Mouse (Mus musculus): ENCODE results near the gene Galnt18.

Galnt18 gene

DNA sequence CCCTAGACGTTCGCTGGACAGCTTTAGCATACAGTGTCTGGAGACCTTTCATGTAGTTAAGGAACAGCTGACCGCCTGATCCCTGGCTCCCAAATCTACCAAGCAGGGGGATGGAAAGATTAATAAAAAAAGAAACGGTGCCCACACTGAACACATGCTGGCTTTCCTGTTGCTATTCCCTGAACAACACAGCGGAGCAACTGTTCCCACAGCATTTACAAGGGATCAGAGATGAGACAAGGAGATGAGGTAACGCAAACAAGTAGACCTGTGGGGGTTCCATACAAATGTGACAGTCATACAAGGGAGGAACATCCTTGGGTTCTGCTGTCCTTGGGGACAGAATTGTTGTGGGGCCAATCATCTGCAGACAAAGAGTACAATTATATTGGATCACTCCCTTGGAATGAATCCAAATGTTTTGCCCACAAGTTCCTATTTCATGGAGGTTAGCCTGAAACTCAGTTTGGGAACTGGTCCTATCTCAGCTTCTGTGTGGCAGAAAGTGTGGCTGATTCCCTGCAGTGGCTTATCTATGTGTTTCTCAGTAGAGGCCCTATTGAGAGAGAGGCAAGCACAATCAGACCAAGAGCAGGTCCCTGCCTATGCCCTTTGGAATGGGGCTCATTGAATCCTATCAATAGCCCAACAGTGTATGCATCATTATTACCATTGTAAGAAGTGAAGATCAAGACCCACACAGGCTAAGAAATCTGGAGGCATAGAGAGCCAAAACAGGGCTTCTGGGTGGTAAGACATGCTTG, 68.5 kb downstream of the Galnt18 start:
- no peak for DNase-seq

DNA sequence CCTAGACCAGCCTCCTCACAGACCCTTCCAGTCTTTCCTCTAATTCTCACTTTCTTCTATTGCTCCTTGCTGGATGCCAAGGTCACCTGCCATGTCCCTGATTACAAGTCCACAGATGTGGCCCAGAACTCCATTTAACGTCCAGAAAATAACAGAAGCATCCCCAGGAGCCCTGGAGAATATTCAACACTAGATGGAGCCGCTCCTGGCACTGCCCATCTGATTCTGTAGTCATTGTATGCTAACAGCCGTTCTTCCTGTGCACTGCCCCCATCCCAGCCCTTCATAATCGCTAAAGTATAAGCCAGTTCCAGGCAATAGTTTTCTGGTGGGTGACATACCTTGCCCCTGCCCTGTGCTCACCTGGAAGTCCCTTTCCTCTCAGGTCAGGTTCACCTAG, 69.5 kb downstream of the Galnt18 start:
- DNase-seq, result no peak

DNA sequence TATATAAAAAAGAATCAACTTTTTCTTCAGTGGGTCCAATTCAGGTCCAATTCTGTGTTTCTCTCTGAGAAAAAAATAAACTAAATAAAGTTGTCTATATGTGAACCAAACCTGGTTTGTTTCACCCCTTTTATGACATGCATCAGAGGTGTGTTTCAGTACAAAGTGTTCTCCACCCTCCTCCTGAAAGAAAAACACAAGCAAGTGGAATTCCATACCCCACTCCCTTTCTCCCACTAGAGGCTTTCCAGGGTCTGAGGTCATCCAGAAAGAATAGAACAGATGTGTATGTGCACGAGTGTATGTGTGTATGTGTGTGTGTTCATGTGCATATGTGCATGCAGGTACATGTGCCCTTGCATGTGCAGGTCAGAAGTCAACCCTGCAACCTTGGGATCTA, 71.2 kb downstream of the Galnt18 start:
- no peak for DNase-seq

DNA sequence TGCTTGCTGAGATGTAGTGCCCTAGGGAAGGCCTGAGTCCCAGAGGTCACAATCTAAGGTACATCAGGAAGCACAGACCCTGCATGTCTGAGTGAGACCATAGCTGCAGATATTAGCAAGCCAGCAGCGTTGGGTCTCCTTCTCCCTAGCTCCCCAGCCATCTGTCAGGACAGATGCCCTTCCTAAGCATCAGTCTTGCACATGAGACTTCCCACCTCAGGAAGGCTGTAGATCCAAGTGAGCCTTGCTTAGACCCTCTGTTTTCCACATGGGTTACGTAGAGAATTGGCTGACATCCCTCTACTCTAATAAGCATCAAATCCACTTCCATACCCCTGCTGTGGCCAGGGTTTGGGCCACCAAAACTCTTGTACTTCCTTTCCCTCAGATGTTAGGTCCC, 76.8 kb downstream of the Galnt18 start:
- DNase-seq, result no peak

DNA sequence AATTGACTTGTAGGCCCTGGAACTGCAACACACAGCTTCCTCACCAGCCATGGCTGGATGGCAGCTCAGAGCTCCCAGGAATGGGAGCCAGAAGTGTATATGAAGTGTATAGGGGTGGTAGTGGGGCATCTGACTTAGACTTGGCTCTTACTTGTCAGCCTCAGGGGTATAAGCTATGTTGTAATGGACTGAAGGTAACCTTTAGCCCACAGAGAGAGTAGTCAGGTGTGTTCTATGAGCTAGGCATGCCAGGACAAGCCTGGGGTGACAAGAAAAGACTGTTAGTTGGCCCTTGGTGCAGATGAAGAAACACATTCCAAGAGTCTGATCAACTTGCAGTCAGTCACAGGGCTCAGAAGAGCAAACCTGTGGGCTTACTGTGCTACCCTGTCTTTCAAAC, 78.0 kb downstream of the Galnt18 start:
- no peak for DNase-seq

DNA sequence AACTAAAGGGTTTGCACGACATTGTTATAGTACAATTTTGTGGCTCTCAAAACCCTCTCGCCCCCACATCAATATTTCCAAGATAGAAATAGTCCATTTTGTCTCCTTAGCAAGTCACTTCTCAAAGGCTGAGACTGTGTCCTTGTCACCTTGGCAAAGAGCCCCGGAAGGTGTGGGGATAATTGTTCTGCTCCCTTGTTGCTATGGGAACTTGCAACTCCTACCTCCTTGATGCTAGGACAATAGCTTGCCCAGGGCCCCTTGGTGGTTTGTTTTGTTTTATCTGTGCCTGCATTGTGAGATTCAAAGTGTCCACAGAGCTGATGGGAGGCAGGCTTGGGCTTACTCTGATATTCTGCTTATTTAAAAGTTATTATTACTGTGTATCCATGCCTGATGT, 80.3 kb downstream of the Galnt18 start:
- no peak for DNase-seq

DNA sequence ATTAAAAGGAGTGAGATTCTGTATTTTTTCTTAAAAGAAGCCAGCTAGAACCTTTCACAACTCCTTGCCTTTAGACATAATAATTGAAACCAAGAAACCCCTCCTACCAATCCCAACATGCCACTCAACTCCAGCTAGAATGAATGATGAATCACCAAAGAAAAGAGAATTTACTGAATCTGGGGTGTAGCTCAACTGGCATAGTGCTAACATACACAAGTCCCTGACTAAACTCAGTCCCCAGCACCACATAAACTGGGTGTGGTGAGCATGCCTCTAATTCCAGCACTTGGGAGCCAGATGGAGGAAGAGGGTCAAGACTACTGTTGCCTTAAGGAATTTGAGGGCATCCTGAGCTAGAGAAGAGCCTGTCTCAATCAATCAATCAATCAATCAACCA, 83.6 kb downstream of the Galnt18 start:
- DNase-seq, result no peak

DNA sequence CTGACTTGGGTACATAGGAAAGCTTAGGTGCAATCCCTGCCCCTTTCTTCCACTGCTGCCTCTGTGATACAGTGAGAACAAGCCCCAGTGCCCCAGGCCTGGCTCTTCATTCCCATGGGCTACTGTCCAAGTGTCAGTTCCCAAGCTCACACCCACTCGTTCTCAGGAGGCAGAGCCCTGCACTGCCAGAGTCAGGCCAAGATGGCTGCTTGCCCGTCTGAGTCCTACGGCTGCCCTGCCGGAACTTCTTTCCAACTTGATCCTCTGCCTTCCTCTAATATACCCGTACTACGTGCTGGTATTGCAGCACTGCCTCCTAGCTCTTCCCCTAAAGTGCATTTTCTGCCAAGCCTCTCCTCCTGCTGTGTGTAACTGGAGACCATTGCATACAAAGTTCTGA, 85.5 kb downstream of the Galnt18 start:
- peak; percentile 98 for DNase-seq

DNA sequence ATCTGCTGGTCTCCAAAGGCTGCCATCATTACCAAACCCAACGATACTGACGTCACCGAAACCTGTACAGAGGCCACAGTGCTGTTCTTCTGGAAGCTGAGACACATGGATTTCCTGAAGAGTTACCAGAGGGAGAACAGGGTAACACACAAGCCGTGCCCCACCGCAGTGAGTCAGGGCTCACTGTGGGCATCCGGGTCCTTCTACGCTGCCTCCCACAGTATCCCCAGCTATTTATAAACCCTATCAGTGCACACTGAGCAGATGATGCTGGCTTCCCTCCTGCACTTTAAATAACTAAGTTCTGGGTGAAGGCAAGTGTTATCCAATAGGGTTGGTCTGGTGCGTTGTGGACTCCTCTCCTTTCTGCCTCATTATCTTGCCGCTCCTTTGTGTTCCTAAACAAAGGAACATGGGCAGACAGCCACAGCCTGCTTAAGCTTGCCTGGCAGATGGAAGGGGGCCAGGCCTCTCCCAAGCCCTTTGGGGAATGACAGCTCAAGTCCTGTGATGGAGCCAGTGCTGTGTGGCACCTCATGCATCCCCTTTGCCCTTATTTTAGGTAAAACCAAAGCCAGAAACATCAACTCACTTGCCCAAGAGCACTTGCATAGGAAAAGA, 87.0 kb downstream of the Galnt18 start:
- peak; percentile 99 for DNase-seq

DNA sequence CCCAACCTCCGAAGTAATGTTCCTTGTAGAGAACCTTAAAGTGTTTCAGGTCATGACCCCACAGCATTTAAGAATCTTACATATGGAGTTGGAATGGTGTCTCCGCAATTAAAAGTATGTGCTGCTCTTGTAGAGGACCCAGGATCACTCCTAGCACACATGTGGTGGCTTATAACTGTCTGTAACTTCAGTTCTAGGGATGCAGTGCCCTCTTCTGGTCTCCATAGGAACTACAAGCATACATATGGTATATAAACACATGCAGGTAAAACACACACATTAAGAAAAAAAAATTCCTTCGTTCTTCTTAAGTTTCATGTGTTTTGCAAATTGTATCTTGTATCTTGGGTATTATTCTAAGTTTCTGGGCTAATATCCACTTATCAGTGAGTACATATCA, 99.7 kb downstream of the Galnt18 start:
- DNase-seq, result no peak

DNA sequence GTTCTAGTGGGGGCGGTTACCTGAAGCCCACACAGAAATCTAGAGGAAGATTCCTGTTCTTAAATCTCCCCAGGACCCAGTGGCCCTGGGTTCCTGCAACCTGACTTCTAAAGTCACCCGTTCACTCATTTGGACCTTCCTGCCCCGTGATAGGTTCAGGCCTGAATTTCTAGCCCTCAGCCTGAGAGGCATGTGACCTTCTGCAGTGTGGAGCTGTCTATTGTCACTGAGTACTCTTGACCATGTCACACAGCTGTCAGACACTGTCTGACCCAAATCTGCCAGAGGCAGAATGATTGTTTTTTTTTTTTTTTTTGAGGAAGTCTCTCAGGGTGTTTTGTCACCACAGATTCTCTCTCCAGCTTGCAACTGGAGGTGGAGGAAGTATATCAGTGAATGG, 103.3 kb downstream of the Galnt18 start:
- peak; percentile 94 for DNase-seq

DNA sequence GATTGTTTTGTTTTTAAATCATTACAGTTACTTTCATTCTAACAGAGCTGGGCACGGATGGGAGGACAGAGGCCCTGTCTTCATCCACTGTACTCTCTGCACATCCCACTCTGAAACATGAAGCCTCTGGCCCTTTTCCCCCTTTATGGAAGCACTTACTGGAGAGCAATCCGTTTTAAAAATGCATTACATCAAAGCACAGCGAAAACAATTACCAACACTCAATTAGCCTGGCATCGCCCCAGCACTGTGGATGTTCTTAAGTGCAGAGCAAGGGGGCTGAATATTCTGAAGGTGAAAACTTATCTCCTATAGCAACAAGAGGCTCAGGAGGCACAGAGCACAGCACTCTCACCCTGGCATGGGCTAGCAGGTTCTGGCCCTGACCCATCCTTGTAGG, 107.3 kb downstream of the Galnt18 start:
- no peak for DNase-seq

DNA sequence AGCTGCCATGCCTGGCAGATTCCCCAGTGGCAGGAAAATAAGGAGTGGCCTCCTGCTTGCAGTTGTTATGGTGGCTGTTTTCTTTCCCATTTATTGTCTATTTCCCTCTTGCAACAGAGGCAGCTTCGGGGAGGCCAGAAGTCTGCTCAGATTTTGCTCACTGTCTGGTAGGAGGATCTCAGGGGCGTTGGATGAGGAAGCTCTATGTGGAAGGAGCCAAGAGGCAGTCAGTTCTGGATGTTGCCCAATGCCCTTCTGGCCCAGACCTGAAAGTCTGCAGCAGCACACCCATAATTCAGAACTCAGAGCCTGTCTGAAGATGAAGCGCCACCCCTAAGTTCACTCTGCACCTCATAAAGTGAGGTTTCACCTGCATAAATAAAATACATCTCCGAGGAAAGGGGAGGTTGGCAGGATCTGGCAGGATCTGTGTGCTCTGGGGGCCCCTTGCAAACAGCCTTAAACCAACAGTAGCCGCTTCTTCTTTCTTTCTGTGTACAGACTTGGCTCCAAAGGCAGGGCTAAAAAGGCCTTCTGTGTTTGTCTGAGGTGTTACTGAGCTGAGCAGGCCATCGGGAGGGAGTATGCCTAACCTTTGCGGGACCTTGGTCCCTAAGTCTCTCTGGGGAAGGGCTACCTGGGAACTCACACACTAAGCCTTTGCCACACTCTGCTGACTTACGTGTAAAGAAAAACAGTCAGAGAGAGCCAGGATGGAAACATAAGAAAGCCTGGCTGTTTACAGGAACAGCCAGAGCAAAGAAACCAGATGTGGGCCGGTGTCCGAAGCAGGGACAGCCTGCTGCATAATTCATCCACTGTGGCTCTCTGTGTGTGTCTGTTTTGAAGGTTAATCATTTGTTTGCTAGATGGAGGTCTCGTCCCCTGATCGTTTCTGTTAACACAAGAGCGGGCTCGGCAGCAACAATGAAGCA, 116.4 kb downstream of the Galnt18 start:
- DNase-seq, result peak; percentile 86

DNA sequence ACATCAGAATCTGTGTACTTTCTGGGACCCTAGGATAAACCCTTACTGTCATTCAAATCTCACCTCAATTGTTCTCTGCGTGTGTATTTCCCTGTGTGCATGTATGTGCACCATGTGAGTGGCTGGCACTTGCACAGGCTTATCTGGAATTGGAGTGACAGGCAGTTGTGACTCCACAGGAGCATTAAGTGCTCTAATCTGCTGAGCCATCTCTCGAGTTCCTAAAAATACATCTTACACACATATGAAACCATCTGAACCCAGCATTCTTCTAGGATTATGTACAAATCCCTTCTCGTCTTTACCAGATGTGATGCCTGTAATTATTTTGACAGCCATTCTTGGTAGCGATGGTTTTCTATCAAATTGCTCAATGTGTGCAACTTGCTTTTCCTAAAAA, 121.2 kb downstream of the Galnt18 start:
- DNase-seq, result peak; percentile 70

DNA sequence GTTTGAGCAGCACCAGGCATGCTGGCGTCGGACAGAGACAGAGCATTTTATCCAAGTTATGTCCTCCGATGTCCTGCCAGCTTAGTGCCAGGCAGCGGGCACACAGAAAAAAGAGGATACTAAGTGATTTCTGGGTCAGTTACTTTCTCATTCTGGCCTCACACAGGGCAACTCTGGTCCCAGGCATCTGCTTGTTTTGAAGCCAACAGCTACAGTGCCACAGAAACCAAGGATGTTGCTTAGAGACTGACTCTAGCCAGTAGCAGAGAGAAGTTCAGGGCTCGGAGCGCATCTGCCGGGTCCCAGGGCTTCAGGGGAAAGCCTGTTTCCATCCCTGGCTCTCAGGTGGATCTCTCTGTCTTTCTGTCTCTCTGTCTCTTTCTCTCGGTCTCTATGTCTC, 124.8 kb downstream of the Galnt18 start:
- DNase-seq, result no peak

DNA sequence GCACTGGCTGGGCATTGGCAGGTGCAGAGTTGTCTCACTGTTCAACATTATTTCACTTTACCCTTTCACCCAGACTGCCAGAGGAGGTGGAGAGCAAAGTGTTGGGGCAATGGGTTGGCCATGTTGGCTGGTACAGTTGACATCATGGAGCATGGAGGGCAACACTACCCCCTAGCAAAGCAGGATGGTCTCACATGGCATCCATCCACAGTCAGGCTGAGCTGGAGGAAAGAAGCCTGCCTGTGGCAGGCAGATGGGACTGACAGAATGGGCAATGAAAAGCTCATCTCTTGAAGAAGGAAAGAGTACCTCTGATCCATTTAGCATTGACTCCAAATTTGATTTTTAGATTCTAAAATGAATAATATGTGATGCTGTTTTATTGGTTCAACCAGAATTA, 125.3 kb downstream of the Galnt18 start:
- DNase-seq, result no peak

DNA sequence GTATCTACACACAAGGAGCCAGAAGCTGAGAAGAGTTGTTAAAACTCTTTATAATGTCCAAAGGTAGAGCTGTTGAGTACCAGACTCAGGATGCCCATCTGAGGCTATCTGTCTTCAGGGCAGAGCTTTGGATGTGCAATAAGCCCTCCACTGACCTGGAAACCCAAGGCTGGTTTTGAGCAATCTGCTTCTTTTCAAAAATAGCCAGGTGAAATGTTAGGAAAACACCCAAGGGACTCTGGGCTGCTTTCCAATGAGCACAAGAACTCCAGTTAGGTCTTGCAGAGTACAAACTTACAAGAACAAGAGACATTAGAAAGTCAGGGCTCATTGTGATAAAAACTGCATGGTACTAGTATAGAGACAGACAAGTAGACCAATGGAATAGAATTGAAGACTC, 135.4 kb downstream of the Galnt18 start:
- peak; percentile 57 for DNase-seq

DNA sequence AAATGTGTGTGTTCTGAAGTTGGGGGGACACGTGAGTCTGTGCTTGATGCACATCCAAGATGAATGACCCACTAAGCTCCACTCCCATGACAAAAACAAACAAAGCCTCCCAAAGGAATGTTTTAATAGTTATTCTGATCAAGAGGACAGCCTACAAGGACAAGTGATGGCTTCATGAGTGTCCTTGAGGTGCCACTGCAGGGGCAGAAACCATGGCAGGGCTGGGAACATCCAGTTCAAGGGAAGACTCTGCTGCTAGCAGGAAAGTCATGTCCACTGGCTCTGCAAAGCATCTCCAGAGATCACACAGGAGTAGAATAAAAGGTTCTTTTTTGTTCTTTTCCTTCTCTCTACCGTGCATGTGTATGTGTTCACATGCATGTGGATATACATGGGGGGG, 140.9 kb downstream of the Galnt18 start:
- DNase-seq, result no peak

DNA sequence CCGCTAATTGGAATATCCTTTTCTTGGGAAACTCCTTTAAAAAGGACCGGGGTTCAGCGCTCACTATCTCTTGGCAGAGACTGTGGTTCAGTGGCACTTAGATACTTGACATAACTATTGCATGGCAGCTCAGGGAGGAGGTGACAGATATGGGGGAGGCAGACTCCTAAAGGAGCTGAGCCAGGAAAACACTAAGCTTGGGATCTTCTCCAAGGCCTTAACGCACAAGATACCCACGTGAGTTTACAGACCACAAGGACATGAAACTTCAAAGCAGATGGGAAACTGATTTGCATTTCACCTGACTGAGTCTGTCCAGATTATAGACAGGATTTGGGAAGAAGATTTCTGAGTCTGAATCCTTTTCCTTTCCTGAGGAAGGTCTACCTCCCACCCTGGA, 141.3 kb downstream of the Galnt18 start:
- DNase-seq, result no peak

DNA sequence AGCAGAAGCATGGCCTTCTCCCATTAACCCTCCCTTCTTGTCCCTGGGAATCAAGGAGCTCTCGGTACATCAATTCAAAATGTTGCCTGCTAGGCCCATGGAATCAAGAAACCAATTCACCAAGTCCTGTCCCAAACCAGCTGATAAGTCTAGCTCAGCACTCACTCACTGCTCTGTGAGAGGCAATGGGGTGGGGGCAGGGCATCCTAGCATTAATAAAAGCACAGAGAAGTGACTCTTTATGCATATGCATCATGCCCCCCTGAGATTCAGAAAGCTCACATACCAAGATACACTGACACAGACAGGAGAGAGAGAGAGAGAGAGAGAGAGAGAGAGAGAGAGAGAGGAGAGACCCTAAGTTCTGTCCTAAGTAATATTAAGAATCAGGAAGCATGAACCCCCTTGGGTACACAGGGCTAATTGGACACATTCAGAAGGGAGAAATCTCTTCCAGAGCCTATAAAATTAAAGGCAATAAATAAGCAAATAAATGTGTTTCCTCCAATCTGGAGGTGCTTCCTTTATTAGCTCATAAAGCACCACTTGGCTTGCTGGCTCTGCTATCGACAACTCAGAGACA, 141.8 kb downstream of the Galnt18 start:
- no peak for DNase-seq

DNA sequence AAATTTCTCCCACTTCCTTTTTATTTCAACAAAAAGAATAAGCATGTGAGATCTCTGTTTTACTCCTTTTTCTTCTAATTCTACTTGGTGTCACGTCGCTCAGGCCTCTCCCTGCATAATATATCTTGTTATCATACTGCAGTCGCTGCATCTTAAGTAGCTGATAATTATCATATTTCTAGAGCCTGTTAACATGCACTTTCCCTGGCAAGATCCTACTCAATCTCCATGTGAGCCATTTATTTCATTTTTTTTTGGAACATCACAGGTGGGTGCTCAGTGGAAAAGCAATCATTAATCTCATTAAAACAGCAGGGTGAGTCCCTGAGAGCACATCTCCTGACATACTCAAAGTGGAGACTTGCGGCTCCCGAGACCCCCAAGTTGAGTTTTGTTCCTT, 143.3 kb downstream of the Galnt18 start:
- no peak for DNase-seq

DNA sequence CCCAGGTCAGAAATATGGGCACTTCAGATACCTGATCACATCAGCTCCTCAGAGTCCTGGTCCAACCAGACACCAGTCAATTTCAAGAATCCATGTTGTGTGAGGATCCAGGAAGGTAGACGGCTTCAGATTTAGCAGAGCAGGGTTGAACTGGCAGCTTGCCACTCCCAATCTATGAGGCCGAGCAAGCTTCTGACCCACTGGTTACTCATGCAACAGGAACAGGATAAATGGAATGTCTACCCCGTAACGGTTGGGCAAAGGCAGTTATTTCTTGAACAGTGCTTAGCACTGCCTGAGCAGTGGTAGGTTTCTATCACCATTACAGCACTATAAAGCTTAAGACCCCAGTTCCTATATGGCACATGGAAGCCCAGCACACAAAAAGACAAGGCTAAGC, 148.5 kb downstream of the Galnt18 start:
- DNase-seq, result no peak

DNA sequence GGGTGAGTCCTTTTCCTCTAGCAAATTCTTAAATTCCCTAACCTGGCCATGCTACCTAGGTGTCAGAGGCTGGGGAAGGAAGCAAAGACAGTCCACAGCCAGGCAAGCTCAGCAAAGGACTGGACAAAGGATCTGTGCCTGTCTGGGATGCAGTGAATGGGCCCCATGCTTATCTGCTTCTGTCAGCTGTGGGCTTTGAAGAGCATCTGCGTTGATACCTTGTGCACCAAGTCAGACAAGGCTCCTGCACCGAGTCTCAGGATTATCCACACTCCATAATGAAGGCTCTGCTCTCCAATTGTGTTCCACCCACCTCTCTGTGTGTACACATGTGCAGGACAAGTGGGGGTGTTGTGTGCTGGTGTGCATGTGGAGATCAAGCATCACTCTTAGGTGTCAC, 153.5 kb downstream of the Galnt18 start:
- no peak for DNase-seq

DNA sequence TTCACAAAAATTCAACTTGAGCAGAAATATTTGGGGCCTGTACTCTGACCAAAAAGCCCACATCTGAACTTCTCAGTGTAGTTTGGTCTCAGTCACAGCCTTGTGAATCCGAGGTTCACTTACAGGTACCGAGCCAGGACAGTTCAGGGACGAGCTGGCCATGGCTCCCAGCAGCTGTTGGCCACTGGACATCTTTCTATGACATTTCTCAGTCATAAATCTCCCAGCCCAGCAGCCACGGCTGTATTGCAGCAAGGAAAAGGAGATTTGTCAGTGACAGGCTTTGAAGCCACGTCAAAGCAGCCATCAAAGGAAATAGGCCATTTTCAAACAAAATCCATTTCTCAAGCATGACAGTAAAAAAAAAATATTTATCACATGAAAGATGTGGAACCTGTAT, 154.0 kb downstream of the Galnt18 start:
- no peak for DNase-seq

Data from heart, adult 11 months (tissue).